Mouse (Mus musculus) embryo, embryonic 9.5 days (tissue): ENCODE data around the gene Slc9a8.
A peak's percentile ranks its signal among the peaks of the same experiment; 100 is the strongest.
"Not testable (repeated sequence)": the region's sequence is repeated elsewhere in the genome, so short reads cannot be mapped to it uniquely, and the experiment has no call there.

ENCODE experiments used
- DNase-seq: peaks from one replicate; pipeline ENCODE4 v3.0.0-alpha.2; 2017; ENCODE audit errors: extremely low spot score

Slc9a8 gene

DNA sequence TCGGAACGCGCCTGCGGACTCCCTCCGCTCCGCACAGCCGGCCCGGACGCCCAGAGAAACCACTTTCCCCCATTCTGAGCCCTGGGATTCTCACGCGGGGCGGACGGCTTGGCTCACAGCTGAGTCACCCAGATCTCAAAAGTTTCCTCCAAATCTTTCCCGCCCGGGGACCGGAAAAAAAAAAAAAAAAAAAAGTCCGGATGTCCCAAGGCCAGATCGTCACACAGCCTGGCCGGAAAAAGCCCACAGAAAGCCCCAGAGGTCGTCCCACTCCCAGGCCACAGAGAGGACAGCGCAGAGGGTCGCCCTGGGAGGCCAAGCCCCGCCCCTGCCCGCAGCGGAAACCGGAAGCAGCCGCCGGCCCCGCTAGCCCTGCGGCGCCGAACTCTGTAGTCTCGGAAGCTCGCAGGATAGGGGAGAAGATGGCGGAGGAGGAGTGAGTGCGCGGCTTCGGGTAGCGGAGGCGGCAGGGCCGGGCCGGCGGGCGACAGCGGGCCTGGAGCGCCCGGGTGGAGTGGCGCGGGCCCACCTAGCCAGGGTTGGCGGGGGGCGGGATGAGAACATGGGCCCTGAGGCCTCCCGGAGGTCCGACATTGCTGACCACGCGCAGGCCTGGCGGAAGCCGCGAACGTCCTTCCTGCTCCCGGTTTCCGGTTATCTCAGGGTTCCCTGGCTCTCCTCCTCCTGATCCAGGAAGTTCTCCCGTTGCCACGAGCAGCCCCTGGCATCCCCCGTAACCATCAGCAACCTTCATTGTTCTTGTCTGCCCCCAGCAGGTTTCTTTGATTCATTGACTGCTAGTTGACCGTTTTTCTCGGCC, at the start of gene Slc9a8:
TSS of gene Slc9a8 (plus strand) at position 383 of the 820 bp plus-strand sequence.
- DNase-seq, result peak; percentile 98

- no peak for DNase-seq
Observed at GRCm38 (mm10) chr2:167373266-167373665, 48.2 kb upstream of the Slc9a8 start.

- no peak for DNase-seq
Observed at GRCm38 (mm10) chr2:167374191-167374805, 47.2 kb upstream of the Slc9a8 start.

DNA sequence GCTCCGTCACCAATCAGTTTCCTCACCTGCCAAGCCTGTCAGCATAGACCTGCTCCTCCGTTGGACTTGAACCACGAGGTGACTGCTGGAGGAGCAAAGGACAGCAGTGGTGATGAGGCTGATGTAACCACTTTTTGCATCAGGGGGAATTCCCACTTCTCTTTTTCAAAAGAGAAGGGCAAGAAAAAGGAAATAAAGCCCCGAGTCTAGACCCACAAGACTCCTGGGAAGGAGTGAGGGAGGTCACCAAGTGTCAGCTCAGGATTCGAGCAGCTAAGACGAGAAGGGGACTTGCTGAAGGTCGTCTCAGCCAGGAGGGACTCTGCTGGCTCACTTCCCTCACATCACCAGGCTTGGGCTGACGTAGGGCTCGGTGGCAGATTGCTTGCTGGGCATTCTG, 46.4 kb upstream of the Slc9a8 start:
- no peak for DNase-seq

DNA sequence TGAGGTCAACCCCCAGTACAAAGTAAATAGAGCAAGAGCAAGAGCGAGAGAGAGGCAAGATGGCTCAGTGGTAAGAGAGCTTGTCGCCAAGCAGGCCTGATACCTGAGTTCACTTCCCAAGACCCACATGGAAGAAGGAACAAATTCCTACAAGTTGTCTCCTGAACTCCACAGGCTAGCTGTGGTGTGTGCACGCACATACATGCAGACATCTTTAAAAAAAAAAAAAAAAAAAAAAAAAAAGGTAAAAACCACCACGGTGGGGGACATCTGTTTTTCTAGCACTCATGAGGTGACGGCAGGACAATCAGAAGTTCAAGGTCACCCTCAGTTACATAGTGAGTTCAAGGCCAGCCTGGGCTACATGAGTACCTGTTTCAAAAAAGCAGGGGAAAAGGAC, 45.8 kb upstream of the Slc9a8 start:
- no peak for DNase-seq

DNA sequence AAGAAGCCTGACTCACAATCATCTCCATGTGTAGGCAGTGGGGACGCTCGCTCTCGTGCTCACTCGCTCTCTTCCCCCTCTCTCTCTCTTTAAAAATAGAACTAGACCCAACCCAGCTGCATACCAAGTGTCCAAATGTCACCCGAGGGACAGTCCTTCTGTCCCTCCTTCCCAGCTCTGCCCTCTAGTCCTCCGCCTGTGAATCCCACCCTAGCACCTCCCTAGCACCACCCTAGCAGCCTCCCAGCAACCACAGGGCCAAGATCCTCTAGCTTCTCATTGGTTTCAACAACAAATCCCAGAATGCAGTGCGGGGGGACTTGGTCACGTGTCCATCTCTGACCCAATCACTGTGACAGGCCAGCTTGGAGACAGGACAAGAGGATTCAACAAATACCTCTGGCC, 45.4 kb upstream of the Slc9a8 start:
- no peak for DNase-seq

- no peak for DNase-seq
Observed at GRCm38 (mm10) chr2:167377697-167378096, 43.8 kb upstream of the Slc9a8 start.

- DNase-seq, result no peak
Observed at GRCm38 (mm10) chr2:167378972-167379371, 42.5 kb upstream of the Slc9a8 start.

GRCm38 (mm10) chr2:167380615-167381285, 40.8 kb upstream of the Slc9a8 start:
- no peak for DNase-seq

GRCm38 (mm10) chr2:167381596-167381995, 39.9 kb upstream of the Slc9a8 start:
- DNase-seq, result no peak

DNA sequence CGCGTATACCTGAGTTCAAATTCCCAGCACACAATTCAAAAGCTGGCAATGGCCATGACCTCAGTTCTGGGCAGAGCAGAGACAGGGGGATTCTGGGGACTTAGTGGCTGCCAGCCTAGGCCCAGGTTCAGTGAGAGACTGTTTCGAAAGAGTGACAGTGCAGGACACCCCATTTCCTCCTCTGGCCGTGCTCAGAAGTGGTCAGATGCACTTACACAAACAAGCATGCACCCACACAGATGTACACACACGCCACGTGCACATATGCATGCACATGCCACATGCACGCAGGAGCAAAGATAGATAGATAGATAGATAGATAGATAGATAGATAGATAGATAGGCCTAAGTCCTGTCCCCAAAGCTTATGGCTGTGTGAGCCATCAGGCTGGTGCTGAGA, 39.1 kb upstream of the Slc9a8 start:
- no peak for DNase-seq

DNA sequence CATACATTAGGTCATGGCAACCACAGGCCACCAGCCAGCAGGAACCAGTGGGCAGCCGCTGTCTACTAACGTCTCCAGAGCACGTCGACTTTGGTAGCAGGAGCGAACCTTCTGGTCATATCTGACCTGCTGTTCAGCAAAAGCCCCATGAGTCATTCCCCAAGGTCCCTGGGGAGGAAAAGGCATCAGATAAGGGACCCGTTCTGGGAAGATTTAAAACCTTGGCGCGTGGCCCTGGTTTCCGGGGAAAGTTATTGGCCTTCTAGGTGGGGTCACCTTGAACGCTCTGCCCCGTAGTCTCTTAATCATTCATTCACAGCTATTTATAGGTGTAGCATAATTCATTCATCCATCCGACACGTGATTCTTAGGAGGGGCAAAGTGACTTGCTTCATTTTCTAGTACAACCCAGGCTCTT, 37.8 kb upstream of the Slc9a8 start:
- DNase-seq, result no peak

- no peak for DNase-seq
Observed at GRCm38 (mm10) chr2:167386456-167386855, 35.1 kb upstream of the Slc9a8 start.

DNA sequence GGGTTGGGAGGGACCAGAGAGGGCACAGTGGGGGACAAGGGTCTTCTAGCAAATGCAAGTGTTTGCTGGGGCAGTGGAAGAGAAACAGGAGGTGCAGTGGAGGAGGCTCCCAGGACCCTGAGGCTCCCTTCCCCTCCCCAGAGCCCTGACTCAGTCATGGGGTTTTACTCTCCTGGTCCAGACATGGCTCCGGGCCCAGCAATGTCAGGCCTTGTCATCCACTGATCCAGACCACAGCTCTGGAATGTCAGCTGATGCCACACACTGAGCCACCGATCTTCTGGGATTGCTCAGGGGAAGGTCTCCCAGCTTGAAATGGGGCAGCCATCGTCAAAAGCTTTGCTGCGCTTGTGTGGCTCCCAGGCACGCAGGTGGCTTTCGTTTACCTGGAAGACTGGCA, 34.5 kb upstream of the Slc9a8 start:
- no peak for DNase-seq

- DNase-seq, result no peak
Observed at GRCm38 (mm10) chr2:167394426-167394825, 27.1 kb upstream of the Slc9a8 start.

DNA sequence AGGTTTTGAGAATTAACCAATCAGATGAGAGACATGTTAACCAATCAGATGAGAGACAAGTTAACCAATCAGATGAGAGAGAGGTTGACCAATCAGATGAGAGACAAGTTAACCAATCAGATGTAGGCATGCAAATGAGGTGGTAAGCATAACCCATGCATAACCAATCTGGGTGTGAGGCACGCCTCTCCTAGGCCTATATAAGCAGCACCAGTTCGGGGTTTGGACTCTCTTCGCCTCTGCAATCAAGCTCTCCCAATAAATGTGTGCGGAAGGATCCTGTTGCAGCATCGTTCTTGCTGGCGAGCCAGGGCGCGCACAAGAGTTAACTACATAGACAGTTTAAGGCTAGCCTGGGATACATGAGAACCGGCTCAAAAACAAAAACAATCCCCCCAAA, 25.1 kb upstream of the Slc9a8 start:
- not testable (repeated sequence) for DNase-seq

GRCm38 (mm10) chr2:167399012-167399411, 22.5 kb upstream of the Slc9a8 start:
- DNase-seq, result no peak

DNA sequence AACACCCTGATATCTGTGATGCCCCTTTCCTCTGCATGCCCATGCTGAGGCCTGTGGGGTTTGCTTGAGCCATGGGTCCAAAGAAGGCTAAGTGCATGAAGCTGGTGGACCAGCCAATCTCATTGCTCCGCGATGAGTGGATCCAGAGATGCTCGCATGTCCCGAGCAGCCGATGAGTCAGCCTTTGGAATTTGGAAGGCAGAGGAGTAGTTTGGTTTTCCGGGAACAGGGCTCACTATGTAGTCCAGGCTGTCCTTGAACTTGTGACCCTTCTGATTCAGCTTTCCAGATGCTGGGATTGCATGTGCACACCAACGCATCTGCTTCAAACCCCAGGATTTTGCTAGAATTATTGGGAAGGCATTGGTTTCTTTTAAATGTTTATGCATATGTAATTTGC, 21.9 kb upstream of the Slc9a8 start:
- no peak for DNase-seq

DNA sequence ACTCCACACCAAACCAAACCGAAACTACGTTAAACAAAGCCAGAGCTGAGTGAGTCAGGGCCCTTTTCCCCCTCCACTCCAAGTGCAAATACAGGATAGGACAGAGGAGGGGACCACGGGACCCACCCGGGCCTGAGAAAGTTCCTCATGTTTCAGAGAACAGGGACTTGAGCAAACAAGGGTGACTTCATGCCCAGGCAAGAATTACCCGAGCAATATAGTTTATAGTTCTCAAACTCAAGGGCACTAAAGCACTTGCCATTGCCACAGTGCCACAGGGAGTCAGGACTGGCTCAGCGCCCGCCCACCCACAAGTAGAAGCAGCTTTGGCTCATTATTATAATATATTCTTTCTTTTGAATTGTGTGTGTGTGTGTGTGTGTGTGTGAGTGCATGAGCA, 18.4 kb upstream of the Slc9a8 start:
- no peak for DNase-seq

- DNase-seq, result no peak
Observed at GRCm38 (mm10) chr2:167405101-167405880, 16.2 kb upstream of the Slc9a8 start.

GRCm38 (mm10) chr2:167407296-167407929, 14.1 kb upstream of the Slc9a8 start:
- no peak for DNase-seq

GRCm38 (mm10) chr2:167414461-167414860, 7.1 kb upstream of the Slc9a8 start:
- DNase-seq, result no peak
